Mouse (Mus musculus): Measurements from ENCODE around the gene Gpc4. TPM values are rescaled to one million over a fixed set of nuclear protein-coding genes. Genes with fewer than 3 reads are reported as not detected.
A peak's percentile ranks its signal among the peaks of the same experiment; 100 is the strongest.

The Gpc4 gene
- total RNA-seq (2021): 10 to 100 TPM; 66.9 to 74.7 TPM
- long read RNA-seq, experiment 1, transcript Gpc4-201 (9 exons, 2,651 nt): major isoform, 42 of 45 reads
- long read RNA-seq, experiment 1, partial matches to known transcripts: 1 of 45 reads
- long read RNA-seq, experiment 1, other reads (novel, unspliced or antisense): 2 of 45 reads
- long read RNA-seq, experiment 2, transcript Gpc4-201 (9 exons, 2,651 nt): major isoform, 52 of 54 reads
- long read RNA-seq, experiment 2, partial matches to known transcripts: 1 of 54 reads
- long read RNA-seq, experiment 2, other reads (novel, unspliced or antisense): 1 of 54 reads

GRCm38 (mm10) chrX:52164738-52165554 lies at the start of gene Gpc4:
Gene Gpc4 (minus strand): TSS chrX:52165252.
- DNase-seq: peak; percentile 83
- intact Hi-C loops (cut with DNase I; ENCODE audit: low total_unique reads): no loop called here

- intact Hi-C loops (cut with DNase I; ENCODE audit: low total_unique reads): no loop called here
- no peak for DNase-seq
These were observed 47.8 kb upstream of the Gpc4 start for GRCm38 (mm10) chrX:52212846-52213245.

- DNase-seq: no peak
- intact Hi-C loops (cut with DNase I; ENCODE audit: low total_unique reads): no loop called here
These were observed 34.8 kb upstream of the Gpc4 start for GRCm38 (mm10) chrX:52199836-52200235.

- no peak for DNase-seq
- intact Hi-C loops (cut with DNase I; ENCODE audit: low total_unique reads): no loop called here
These were observed 28.4 kb upstream of the Gpc4 start for GRCm38 (mm10) chrX:52193311-52193968.

- intact Hi-C loops (cut with DNase I; ENCODE audit: low total_unique reads): no loop called here
- no peak for DNase-seq
These were observed 24.0 kb upstream of the Gpc4 start for GRCm38 (mm10) chrX:52189094-52189493.

- no peak for DNase-seq
- intact Hi-C loops (cut with DNase I; ENCODE audit: low total_unique reads): no loop called here
These were observed 18.7 kb upstream of the Gpc4 start for GRCm38 (mm10) chrX:52183551-52184442.

- DNase-seq: no peak
- intact Hi-C loops (cut with DNase I; ENCODE audit: low total_unique reads): no loop called here
These were observed 16.3 kb upstream of the Gpc4 start for GRCm38 (mm10) chrX:52181401-52181800.

- no peak for DNase-seq
- intact Hi-C loops (cut with DNase I; ENCODE audit: low total_unique reads): no loop called here
These were observed 12.0 kb upstream of the Gpc4 start for GRCm38 (mm10) chrX:52177067-52177466.

GRCm38 (mm10) chrX:52167519-52168244 lies 2.6 kb upstream of the Gpc4 start:
- no peak for DNase-seq
- intact Hi-C loops (cut with DNase I; ENCODE audit: low total_unique reads): no loop called here

- intact Hi-C loops (cut with DNase I; ENCODE audit: low total_unique reads): no loop called here
- DNase-seq: no peak
These were observed 495 bp upstream of the Gpc4 start for GRCm38 (mm10) chrX:52165555-52165938.

GRCm38 (mm10) chrX:52164134-52164737 lies 816 bp downstream of the Gpc4 start:
- DNase-seq: peak; percentile 10
- intact Hi-C loops (cut with DNase I; ENCODE audit: low total_unique reads): no loop called here

- peak; percentile 24 for DNase-seq
- intact Hi-C loops (cut with DNase I; ENCODE audit: low total_unique reads): no loop called here
These were observed 1.5 kb downstream of the Gpc4 start for GRCm38 (mm10) chrX:52163418-52164133.

- intact Hi-C loops (cut with DNase I; ENCODE audit: low total_unique reads): no loop called here
- no peak for DNase-seq
These were observed 2.3 kb downstream of the Gpc4 start for GRCm38 (mm10) chrX:52162756-52163155.

- intact Hi-C loops (cut with DNase I; ENCODE audit: low total_unique reads): no loop called here
These were observed 2.8 kb downstream of the Gpc4 start for GRCm38 (mm10) chrX:52162206-52162605.

GRCm38 (mm10) chrX:52159621-52160020 lies 5.4 kb downstream of the Gpc4 start:
- intact Hi-C loops (cut with DNase I; ENCODE audit: low total_unique reads): no loop called here
- DNase-seq: no peak

More at GRCm38 (mm10) chrX:52162206-52162605, 2.8 kb downstream of the Gpc4 start:
- no peak for DNase-seq

- intact Hi-C loops (cut with DNase I; ENCODE audit: low total_unique reads): no loop called here
- DNase-seq: no peak
These were observed 9.6 kb downstream of the Gpc4 start for GRCm38 (mm10) chrX:52155408-52155953.

- intact Hi-C loops (cut with DNase I; ENCODE audit: low total_unique reads): no loop called here
- DNase-seq: no peak
These were observed 10.2 kb downstream of the Gpc4 start for GRCm38 (mm10) chrX:52154821-52155220.

All from gastrocnemius, postnatal 14 days (tissue).